Mouse (Mus musculus) hindbrain, embryonic 15.5 days (tissue): ENCODE measurements around the gene Nlrx1. TPM values are rescaled to one million over a fixed set of nuclear protein-coding genes. Genes with fewer than 3 reads are reported as not detected.

Experiments used
- ATAC-seq: fragments of 200-750 bp; cut with Nextera tagmentation; 2 replicates; pipeline ENCODE4 v1.8.0; 2017; ENCODE audit warnings: low read depth, moderate number of reproducible peaks, moderate TSS enrichment; ENCODE audit not compliant: low FRiP score
- H3K27ac ChIP-seq: fragments of 300-500 bp; sonication (generic); replicated peaks from 2 replicates; pipeline ENCODE4 v1.5.1; 2015; ENCODE audit warnings: mild to moderate bottlenecking, inconsistent platforms
- H3K27me3 ChIP-seq: fragments of 300-500 bp; sonication (generic); 2 replicates; pipeline ENCODE4 v1.6.1; 2015; ENCODE audit warnings: control low read depth, inconsistent platforms
- H3K36me3 ChIP-seq: fragments of 300-500 bp; sonication (generic); 2 replicates; pipeline ENCODE4 v1.6.1; 2015; ENCODE audit warnings: control low read depth, inconsistent platforms
- H3K4me1 ChIP-seq: fragments of 300-500 bp; sonication (generic); replicated peaks from 2 replicates; pipeline ENCODE4 v1.6.1; 2015; ENCODE audit warnings: control low read depth, inconsistent platforms
- H3K4me2 ChIP-seq: fragments of 300-500 bp; sonication (generic); 2 replicates; pipeline ENCODE4 v1.6.1; 2015; ENCODE audit warnings: moderate library complexity, mild to moderate bottlenecking, inconsistent platforms
- H3K4me3 ChIP-seq: fragments of 300-500 bp; sonication (generic); 2 replicates; pipeline ENCODE4 v1.5.1; 2015; ENCODE audit warnings: mild to moderate bottlenecking, inconsistent platforms
- H3K9ac ChIP-seq: fragments of 300-500 bp; sonication (generic); 2 replicates; pipeline ENCODE4 v1.6.1; 2015; ENCODE audit warnings: inconsistent platforms
- H3K9me3 ChIP-seq: fragments of 300-500 bp; sonication (generic); 2 replicates; pipeline ENCODE4 v1.6.1; 2016; ENCODE audit warnings: control low read depth, inconsistent platforms
- WGBS: fragments of 180-500 bp; shearing (Covaris S2); methylation state at CpG from one replicate; pipeline ENCODE4 v1.1.7; 2015; 5-methylcytosine and 5-hydroxymethylcytosine counted together
- polyA plus RNA-seq: library from polyadenylated mRNA; unstranded; fragments of >200 nt; fragmentation: Nextera tagmentation; extraction: Ambion mirVana; gene quantifications from 2 replicates; pipeline ENCODE4 v1.2.1, GENCODE M21; 2015

Nlrx1 gene
- polyA plus RNA-seq, 1 experiment from 2014 or later, result 5.9 TPM

DNA sequence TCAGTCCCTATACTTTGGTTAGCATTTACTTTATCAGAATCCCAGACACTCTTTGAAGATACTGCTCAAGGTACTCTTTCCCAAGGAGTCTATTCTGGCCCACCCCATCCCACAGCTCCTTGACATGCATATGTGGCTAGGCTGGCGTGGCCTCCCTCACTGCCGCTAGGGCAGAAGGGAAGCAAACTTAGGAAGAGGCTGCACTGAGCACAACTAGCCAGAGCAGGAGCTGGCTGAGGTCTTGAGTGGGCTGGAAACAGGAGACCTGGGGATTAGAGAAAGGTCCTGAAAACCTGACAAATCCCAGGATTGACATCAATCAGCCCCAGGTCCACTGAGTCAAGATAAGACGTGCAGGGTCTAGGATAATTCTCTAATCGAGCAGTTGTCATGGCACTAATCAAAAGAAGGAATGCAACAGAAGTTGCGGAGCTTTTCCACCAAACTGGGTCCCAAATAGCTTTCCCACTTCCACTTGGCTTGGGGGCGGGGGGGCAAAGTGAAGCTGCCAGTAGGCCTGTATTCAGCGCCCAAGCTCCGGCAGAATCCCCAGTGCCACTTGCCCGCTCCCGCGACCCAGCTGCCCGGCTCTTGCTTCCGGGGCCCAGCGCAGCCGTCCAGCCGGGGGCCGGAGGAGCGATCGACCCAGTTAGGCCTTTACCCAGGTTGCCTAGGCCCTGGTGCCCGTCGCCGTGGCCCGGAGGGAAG is 926 bp downstream of the Nlrx1 start:
- Histone ChIP-seq H3K4me1 (peaks cover 28% of the 10 kb centered on the region), H3K36me3 (no peaks in the 10 kb centered on the region), H3K27me3 (no peaks in the 10 kb centered on the region), H3K9ac (peak overlapping the region; percentile 43), H3K9me3 (no peaks in the 10 kb centered on the region), H3K4me3 (peak overlapping the region; percentile 36), H3K4me2 (peak overlapping the region; percentile 58), H3K27ac (peak overlapping the region; percentile 52)
- ATAC-seq, result no peak; the same call in 1 of the 2 replicates
- WGBS, result 6% methylated on average over 23 of the region's 23 CpGs

DNA sequence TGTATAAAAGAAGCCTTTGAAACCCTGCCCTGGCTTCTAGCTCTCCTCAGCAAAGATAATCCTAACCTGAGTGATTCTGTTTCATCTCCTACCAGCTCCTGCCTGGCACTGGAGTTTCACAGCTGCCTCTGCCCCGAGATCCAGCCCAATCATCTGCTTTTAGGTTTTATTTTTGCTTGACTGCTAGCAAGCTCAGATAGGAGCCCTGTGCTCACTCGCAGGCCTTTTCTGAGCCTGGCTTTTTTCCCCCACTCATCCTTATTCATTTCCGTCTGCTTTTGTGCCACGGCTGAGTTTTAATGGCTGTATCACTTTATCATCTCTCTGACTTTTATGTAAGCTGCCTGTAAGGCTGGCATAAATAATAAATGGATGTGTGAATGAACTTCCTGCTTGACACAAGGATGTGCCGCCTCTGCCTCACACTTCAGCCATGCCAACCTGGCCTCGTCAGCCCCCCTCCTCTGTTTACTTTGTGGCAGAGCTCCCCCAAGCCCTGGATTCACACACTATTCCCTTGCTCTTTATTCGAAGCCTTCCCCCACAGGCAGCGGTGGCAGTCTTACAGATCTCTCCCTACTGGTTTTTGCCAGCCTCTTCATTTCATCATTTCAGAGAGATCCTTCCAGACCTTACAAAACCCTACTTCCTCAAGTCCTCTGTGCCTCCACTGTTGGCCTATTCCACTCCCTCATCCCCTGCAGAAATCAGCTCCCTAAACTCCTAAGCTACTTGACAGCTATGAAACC is 1.7 kb downstream of the Nlrx1 start:
- ATAC-seq, result no peak
- Histone ChIP-seq H3K36me3 (no peaks in the 10 kb centered on the region), H3K9ac (no peak overlapping the region), H3K27ac (peak overlapping the region; percentile 52), H3K4me2 (0 out of 2 replicates have a peak overlapping the region, but pooled peaks have one; percentile 58), H3K27me3 (no peaks in the 10 kb centered on the region), H3K9me3 (no peaks in the 10 kb centered on the region), H3K4me3 (no peak overlapping the region), H3K4me1 (peaks cover 28% of the 10 kb centered on the region)
- WGBS, result 55% methylated on average over 8 of the region's 8 CpGs

DNA sequence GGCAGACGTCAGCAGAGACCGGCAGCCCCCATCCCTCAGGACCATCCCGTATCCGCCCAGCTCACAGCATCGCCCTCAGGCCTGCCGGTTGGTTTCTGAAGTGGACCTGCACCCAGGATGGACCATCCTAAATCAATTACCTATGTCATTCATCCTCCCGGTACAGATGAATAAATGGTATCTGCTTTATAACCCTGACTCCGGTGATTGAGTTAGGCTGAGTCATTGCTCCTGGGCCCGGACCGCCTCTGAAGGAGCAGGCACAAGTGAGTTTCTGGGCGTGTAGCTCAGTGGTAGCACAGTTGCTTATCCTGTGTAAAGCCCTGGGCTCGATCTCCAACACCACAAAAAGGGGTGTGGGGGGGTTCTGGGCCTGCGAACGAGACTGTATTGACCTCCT is 7.0 kb downstream of the Nlrx1 start:
- no peak for ATAC-seq
- H3K36me3 ChIP-seq, result no peaks in the 10 kb centered on the region
- no peak overlapping the region for H3K4me2 ChIP-seq
- H3K9ac ChIP-seq, result no peak overlapping the region
- WGBS, result 88% methylated on average over 14 of the region's 14 CpGs
- H3K27ac ChIP-seq, result no peak overlapping the region
- no peak overlapping the region for H3K4me3 ChIP-seq
- H3K27me3 ChIP-seq, result no peaks in the 10 kb centered on the region
- H3K4me1 ChIP-seq, result peaks cover 9% of the 10 kb centered on the region; the same call in 1 of the 2 replicates
- no peaks in the 10 kb centered on the region for H3K9me3 ChIP-seq

DNA sequence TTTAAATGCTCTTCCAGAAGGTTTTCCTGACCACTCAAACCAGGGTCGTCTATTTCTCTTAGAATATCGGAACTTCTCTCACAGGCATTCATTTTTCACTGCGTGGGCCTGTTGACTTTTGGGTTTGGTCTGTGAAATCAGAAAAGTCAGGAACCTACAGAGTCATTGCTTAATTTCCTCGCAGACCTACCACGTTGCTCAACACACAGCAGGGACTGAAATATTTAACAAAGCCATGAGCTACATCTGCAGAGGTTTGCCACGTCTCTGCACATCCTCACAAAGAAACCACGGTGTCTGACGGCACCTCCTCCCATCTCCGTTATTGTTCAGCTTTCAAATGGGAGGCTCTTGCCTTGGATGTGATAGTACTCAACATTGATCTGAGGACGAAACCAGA is 9.4 kb downstream of the Nlrx1 start:
- Histone ChIP-seq H3K9me3 (no peaks in the 10 kb centered on the region), H3K36me3 (no peaks in the 10 kb centered on the region), H3K27ac (no peak overlapping the region), H3K9ac (no peak overlapping the region), H3K27me3 (no peaks in the 10 kb centered on the region), H3K4me2 (no peak overlapping the region), H3K4me1 (peaks cover 16% of the 10 kb centered on the region), H3K4me3 (no peak overlapping the region)
- 72% methylated on average over 10 of the region's 10 CpGs for WGBS
- no peak for ATAC-seq

DNA sequence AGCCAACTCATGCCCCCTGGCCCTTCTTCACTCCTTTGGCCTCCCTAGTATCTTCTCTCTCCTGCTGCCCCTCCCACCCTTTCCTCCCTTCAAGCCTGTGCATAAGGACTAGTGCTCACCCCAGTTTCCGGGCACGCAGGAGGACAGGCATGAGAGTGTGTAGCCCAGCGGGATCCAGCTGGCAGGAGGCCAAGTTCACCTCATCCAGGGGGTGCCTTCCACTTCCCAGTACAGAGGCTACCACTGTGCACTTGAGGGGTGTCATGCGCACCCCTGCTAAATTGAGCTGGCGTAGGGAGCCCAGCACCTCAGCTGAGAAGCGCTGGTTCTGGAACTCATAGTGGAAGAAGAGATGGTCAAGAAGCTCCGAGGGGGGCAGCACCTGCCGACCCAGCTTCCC is 12.2 kb downstream of the Nlrx1 start:
- H3K9ac ChIP-seq, result no peak overlapping the region
- no peak overlapping the region for H3K4me3 ChIP-seq
- ATAC-seq, result no peak
- H3K4me1 ChIP-seq, result peaks cover 25% of the 10 kb centered on the region
- H3K36me3 ChIP-seq, result no peaks in the 10 kb centered on the region
- no peaks in the 10 kb centered on the region for H3K9me3 ChIP-seq
- no peak overlapping the region for H3K4me2 ChIP-seq
- no peaks in the 10 kb centered on the region for H3K27me3 ChIP-seq
- 77% methylated on average over 8 of the region's 8 CpGs for WGBS
- H3K27ac ChIP-seq, result no peak overlapping the region

DNA sequence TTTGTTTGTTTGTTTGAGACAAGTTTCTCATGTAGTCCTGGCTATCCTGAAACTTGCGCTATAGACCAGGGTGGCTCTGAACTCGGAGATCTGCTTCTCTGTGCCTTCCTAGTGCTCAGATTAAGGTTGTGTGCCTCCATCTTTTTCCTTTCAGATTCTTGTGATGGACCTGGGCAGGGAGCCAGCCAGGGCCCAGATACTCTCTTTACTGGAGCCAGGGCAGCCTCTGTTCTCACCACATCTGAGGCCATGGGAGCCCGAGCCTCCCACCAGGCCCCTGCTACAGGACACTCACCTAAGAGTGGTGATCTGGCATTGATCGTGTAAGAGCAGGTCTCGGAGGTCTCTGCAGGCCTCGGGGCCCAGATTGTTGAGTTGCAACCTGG is 13.3 kb downstream of the Nlrx1 start:
- H3K4me3 ChIP-seq, result no peak overlapping the region
- 40% methylated on average over 6 of the region's 6 CpGs for WGBS
- H3K27ac ChIP-seq, result peak overlapping the region; percentile 69
- 0 out of 2 replicates have a peak overlapping the region, but pooled peaks have one; percentile 2 for H3K4me2 ChIP-seq
- peaks cover 30% of the 10 kb centered on the region for H3K4me1 ChIP-seq
- H3K27me3 ChIP-seq, result no peaks in the 10 kb centered on the region
- H3K9me3 ChIP-seq, result no peaks in the 10 kb centered on the region
- 0 out of 2 replicates have a peak, but pooled peaks have one; percentile 27 for ATAC-seq
- no peak overlapping the region for H3K9ac ChIP-seq
- no peaks in the 10 kb centered on the region for H3K36me3 ChIP-seq

DNA sequence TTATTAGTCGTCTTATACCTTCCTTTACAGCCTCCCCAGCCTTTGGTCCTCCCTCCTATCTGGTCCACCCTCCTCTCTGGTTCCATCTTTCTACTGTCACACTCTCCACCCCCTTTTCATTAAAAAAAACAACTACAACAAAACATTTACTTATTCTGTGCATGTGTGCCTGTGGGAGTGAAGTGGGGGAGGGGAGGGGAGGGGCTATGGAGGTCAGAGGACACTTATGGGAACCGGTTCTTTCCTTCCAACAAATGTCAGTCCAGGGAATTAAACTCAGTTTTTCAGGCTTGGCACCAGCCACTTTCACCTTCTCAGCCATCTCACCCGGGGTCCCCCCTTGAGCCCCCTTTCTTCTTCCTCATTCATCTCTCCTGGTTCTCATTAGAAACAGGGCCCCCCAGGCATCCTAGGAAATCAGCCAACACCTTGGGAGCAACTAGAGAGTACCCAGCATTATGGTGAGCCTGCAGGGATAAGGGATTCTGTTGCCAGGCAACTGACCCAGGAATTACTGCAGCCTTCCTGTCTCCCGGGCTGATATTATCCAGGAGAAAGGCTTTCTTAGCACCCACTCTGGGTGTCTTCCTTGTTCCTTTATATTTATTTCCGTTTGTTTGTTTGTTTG is 13.8 kb downstream of the Nlrx1 start:
- no peak overlapping the region for H3K9ac ChIP-seq
- no peaks in the 10 kb centered on the region for H3K36me3 ChIP-seq
- 0 out of 2 replicates have a peak overlapping the region, but pooled peaks have one; percentile 2 for H3K4me2 ChIP-seq
- peak overlapping the region; percentile 69 for H3K27ac ChIP-seq
- peak; percentile 76; the same call in 1 of the 2 replicates for ATAC-seq
- H3K4me1 ChIP-seq, result peaks cover 35% of the 10 kb centered on the region
- H3K4me3 ChIP-seq, result no peak overlapping the region
- 3% methylated on average over 5 of the region's 5 CpGs for WGBS
- H3K27me3 ChIP-seq, result no peaks in the 10 kb centered on the region
- H3K9me3 ChIP-seq, result no peaks in the 10 kb centered on the region

DNA sequence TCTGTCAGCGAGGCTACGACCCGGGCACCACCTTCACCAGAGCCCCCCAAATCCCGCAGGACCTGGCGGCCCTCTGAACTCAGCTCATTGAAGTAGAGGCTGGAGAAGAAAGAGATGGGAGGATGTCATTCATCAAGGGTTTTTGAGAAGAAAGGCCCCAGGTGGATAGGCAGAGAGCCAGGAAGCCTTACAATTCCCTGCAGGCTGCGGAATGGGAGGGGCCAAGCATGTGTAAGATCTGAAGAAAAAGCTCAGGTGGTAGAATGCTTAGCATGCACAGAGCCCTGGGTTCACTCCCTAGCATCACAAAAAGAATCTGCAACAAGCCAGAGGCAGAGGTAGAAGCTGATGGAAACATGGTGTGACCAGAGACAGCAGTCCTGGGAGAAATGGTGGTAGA is 15.0 kb downstream of the Nlrx1 start:
- H3K36me3 ChIP-seq, result no peaks in the 10 kb centered on the region

DNA sequence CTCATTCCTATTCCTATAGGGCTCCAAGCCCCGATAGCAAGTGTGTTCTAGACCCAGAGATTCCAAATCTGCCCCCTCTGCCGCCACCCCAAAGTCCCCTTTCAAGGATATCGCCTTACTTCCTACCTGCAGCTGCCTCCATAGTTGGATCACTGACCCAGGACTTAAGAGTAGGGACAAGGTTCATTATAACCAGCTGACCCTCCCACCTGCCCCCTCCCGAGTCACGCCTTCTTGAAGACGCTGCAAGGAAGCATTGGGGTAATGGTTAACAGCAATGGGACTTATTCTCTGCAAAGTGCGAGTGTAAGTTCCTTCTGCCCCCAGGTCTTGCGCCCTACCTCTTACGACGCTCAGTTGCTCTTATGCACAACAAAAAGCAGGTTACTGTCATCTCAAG is 17.1 kb downstream of the Nlrx1 start, which contains the start of gene Pdzd3:
Pdzd3 (minus strand) TSS at position 158 of the 400 bp plus-strand sequence.
- WGBS, result 83% methylated on average over 10 of the region's 10 CpGs
- no peak within 1 kb of the TSS for H3K27ac ChIP-seq

More for the DNA sequence above, 15.0 kb downstream of the Nlrx1 start:
- Histone ChIP-seq H3K9me3 (no peaks in the 10 kb centered on the region), H3K4me1 (peaks cover 36% of the 10 kb centered on the region), H3K4me3 (no peak overlapping the region), H3K27me3 (no peaks in the 10 kb centered on the region), H3K4me2 (no peak overlapping the region), H3K27ac (no peak overlapping the region), H3K9ac (no peak overlapping the region)
- WGBS, result 73% methylated on average over 6 of the region's 6 CpGs
- no peak for ATAC-seq

DNA sequence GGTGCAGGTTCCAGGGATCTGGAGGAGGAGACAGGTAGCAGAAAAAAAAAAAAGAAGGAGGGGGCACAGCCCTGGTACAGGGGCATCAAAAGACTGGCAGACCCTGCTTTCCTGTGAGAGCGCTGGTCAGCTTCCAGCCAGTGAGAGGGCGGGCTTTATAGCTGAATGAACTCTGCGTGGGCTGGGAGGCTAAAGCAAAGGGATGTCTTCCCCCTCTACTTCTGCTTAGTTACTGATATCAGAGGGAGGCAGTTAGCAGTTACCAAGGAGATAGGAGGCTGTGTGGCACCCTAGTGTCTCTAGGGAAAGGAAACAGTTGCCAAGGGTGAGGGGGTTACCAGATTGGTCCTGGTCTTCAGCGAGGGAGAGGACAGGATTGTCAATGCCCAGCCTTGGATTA is 18.0 kb downstream of the Nlrx1 start:
- peaks cover 34% of the 10 kb centered on the region for H3K4me1 ChIP-seq
- ATAC-seq, result no peak

More for the DNA sequence above, 17.1 kb downstream of the Nlrx1 start, which contains the start of gene Pdzd3:
- no peak for ATAC-seq
- H3K4me3 ChIP-seq, result no peak within 1 kb of the TSS
- H3K4me1 ChIP-seq, result peaks cover 36% of the 10 kb centered on the region
- H3K36me3 ChIP-seq, result no peaks in the 10 kb centered on the region
- H3K4me2 ChIP-seq, result no peak within 1 kb of the TSS
- H3K9ac ChIP-seq, result no peak within 1 kb of the TSS
- no peaks in the 10 kb centered on the region for H3K9me3 ChIP-seq
- H3K27me3 ChIP-seq, result no peaks in the 10 kb centered on the region

DNA sequence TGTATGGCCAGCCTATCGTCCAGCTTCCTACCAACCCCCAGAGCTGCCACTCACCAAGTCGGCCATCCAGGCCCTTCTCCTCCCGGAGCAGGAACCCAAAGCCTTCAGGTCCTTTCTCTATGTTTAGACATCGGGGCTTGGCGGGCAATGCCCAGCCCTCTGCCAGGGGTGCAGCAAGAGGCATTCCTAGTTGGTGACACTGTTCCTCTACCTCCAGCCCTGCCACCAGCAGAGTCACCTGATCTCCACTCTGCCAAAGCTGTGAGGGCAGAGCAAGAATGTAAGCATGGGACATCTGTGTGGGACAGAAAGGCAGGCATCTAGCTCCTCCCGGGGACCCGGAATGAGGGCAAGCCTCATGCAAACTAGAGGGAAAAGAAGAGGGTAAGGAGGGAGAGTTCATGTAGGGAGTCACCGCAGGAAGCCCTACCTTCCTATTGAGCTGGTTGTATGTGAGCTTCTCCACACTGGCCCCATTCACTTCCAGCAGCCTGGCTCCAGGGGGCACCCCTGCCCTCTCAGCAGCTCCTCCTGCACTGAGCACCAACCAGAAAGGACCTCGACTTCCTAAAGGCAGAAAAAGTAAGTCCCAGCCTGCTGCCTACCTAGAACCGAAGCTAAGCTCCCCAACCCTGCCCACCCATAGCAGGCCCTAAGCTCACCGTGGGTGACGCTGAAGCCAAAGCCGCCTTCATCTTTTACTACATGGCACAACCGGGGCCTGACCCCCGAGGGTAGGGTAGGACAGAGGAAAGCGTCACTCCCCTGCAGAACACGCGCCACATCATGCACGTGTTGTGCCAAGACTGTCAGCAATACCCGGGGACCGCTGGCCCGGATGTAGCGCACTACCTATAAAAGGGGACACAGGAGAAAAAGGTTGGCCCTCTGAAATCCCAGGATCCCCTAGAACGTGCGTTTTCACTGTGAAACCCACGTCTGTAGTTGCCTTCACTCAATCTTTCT is 18.9 kb downstream of the Nlrx1 start:
- no peak overlapping the region for H3K27ac ChIP-seq
- peaks cover 24% of the 10 kb centered on the region for H3K4me1 ChIP-seq
- 50% methylated on average over 26 of the region's 26 CpGs for WGBS
- no peak overlapping the region for H3K9ac ChIP-seq
- H3K36me3 ChIP-seq, result no peaks in the 10 kb centered on the region
- no peak overlapping the region for H3K4me3 ChIP-seq
- no peaks in the 10 kb centered on the region for H3K9me3 ChIP-seq
- ATAC-seq, result peak; percentile 66; the same call in 1 of the 2 replicates
- no peak overlapping the region for H3K4me2 ChIP-seq
- H3K27me3 ChIP-seq, result no peaks in the 10 kb centered on the region

More for the DNA sequence above, 18.0 kb downstream of the Nlrx1 start:
- no peak overlapping the region for H3K4me2 ChIP-seq
- no peak overlapping the region for H3K9ac ChIP-seq
- H3K36me3 ChIP-seq, result no peaks in the 10 kb centered on the region
- no peak overlapping the region for H3K27ac ChIP-seq
- H3K9me3 ChIP-seq, result no peaks in the 10 kb centered on the region
- no peaks in the 10 kb centered on the region for H3K27me3 ChIP-seq
- 32% methylated on average over 4 of the region's 4 CpGs for WGBS
- H3K4me3 ChIP-seq, result no peak overlapping the region
